ENCODE assay signal across 8 mouse cellular contexts in genomic region chr7:127209851-127210250, GRCm38 (mm10). TPM values are rescaled to one million over a fixed set of nuclear protein-coding genes. Genes with fewer than 3 reads are reported as not detected.
DNase-seq lines count a peak whose midpoint lies in the region; ATAC-seq lines count a peak whose summit lies in the region.

No protein-coding gene starts in this region.

- H3K4me3 ChIP-seq in kidney, embryonic 16.5 days (ENCODE audit: low read length), result no peak overlapping the region
- H3K4me3 ChIP-seq in embryonic facial prominence, embryonic 13.5 days, result no peak overlapping the region
- H3K4me3 ChIP-seq in hindbrain, embryonic 16.5 days (ENCODE audit: low read length), result no peak overlapping the region
- H3K4me3 ChIP-seq in midbrain, embryonic 15.5 days, result no peak overlapping the region

- 77% methylated on average over 5 of the region's 5 CpGs for WGBS in kidney, embryonic 16.5 days
- WGBS in embryonic facial prominence, embryonic 13.5 days, result 81% methylated on average over 5 of the region's 5 CpGs
- 78% methylated on average over 5 of the region's 5 CpGs for WGBS in hindbrain, embryonic 16.5 days
- 81% methylated on average over 5 of the region's 5 CpGs for WGBS in midbrain, embryonic 15.5 days

- peak overlapping the region; percentile 75 for H3K4me2 ChIP-seq in kidney, embryonic 16.5 days (replicated peaks; ENCODE audit: low read depth, low read length)
- H3K4me2 ChIP-seq in embryonic facial prominence, embryonic 13.5 days, result peak overlapping the region; percentile 68
- peak overlapping the region; percentile 87 for H3K4me2 ChIP-seq in hindbrain, embryonic 16.5 days (ENCODE audit: low read length)
- peak overlapping the region; percentile 73 for H3K4me2 ChIP-seq in midbrain, embryonic 15.5 days

- no peaks in the 10 kb centered on the region for H3K27me3 ChIP-seq in kidney, embryonic 16.5 days (ENCODE audit: insufficient read depth, low read length)
- peaks cover 9% of the 10 kb centered on the region; the same call in 1 of the 2 replicates for H3K27me3 ChIP-seq in embryonic facial prominence, embryonic 13.5 days
- no peaks in the 10 kb centered on the region for H3K27me3 ChIP-seq in hindbrain, embryonic 16.5 days (replicated peaks; ENCODE audit: control insufficient read depth, insufficient read depth, low read length)
- 0 out of 2 replicates have a peak, but pooled peaks cover 4% of the 10 kb centered on the region for H3K27me3 ChIP-seq in midbrain, embryonic 15.5 days (replicated peaks)

- no peak overlapping the region for H3K27ac ChIP-seq in kidney, embryonic 16.5 days (ENCODE audit: low read length)
- peak overlapping the region; percentile 90; the same call in 1 of the 2 replicates for H3K27ac ChIP-seq in embryonic facial prominence, embryonic 13.5 days
- H3K27ac ChIP-seq in hindbrain, embryonic 16.5 days (ENCODE audit: low read depth, low read length), result peak overlapping the region; percentile 85; the same call in 1 of the 2 replicates
- peak overlapping the region; percentile 90 for H3K27ac ChIP-seq in midbrain, embryonic 15.5 days

- H3K9ac ChIP-seq in kidney, embryonic 16.5 days (replicated peaks; ENCODE audit: low read length), result no peak overlapping the region
- H3K9ac ChIP-seq in embryonic facial prominence, embryonic 13.5 days, result no peak overlapping the region
- no peak overlapping the region for H3K9ac ChIP-seq in hindbrain, embryonic 16.5 days (ENCODE audit: low read depth, low read length)
- H3K9ac ChIP-seq in midbrain, embryonic 15.5 days, result peak overlapping the region; percentile 33; the same call in 1 of the 2 replicates

- H3K4me1 ChIP-seq in kidney, embryonic 16.5 days (ENCODE audit: insufficient read depth, low read length), result peaks cover 19% of the 10 kb centered on the region
- H3K4me1 ChIP-seq in embryonic facial prominence, embryonic 13.5 days, result peaks cover 23% of the 10 kb centered on the region
- peaks cover 25% of the 10 kb centered on the region for H3K4me1 ChIP-seq in hindbrain, embryonic 16.5 days (ENCODE audit: control insufficient read depth, insufficient read depth, low read depth, low read length)
- peaks cover 40% of the 10 kb centered on the region for H3K4me1 ChIP-seq in midbrain, embryonic 15.5 days

- no peak for DNase-seq in kidney, postnatal 14 days
- no peak for DNase-seq in MN1 (ENCODE audit: low spot score)
- no peak for DNase-seq in retina, embryonic 14.5 days (ENCODE audit: low spot score)
- DNase-seq in cerebellum, postnatal 10 days, result no peak

- no peaks in the 10 kb centered on the region for H3K36me3 ChIP-seq in kidney, embryonic 16.5 days (ENCODE audit: insufficient read depth, low read length)
- peaks cover 6% of the 10 kb centered on the region for H3K36me3 ChIP-seq in embryonic facial prominence, embryonic 13.5 days
- H3K36me3 ChIP-seq in hindbrain, embryonic 16.5 days (ENCODE audit: control insufficient read depth, insufficient read depth, low read length), result no peaks in the 10 kb centered on the region
- H3K36me3 ChIP-seq in midbrain, embryonic 15.5 days (replicated peaks), result no peaks in the 10 kb centered on the region

- no peaks in the 10 kb centered on the region for H3K9me3 ChIP-seq in kidney, embryonic 16.5 days (ENCODE audit: low read length)
- no peaks in the 10 kb centered on the region for H3K9me3 ChIP-seq in embryonic facial prominence, embryonic 13.5 days
- no peaks in the 10 kb centered on the region for H3K9me3 ChIP-seq in hindbrain, embryonic 16.5 days (ENCODE audit: control insufficient read depth, low read length)
- no peaks in the 10 kb centered on the region for H3K9me3 ChIP-seq in midbrain, embryonic 15.5 days

- no peak for ATAC-seq in kidney, embryonic 16.5 days (ENCODE audit: low FRiP score, low TSS enrichment)
- ATAC-seq in embryonic facial prominence, embryonic 13.5 days (ENCODE audit: insufficient number of reproducible peaks, insufficient read depth, low FRiP score, low TSS enrichment, low read depth), result no peak
- ATAC-seq in hindbrain, embryonic 16.5 days, result no peak
- no peak for ATAC-seq in midbrain, embryonic 15.5 days (replicated peaks)

RNA-seq across cellular contexts. Expression of gene Mylpf, which starts 1.2 kb away (rescaled TPM):
- 26.7 and 28.8 TPM in 2 replicates for polyA plus RNA-seq in kidney, embryonic 16.5 days (2015; fragmentation: Nextera tagmentation; extraction: Ambion mirVana)
- polyA plus RNA-seq in embryonic facial prominence, embryonic 13.5 days (2015; fragmentation: Nextera tagmentation; extraction: Ambion mirVana), result 34.1 and 41.1 TPM in 2 replicates
- 3.5 and 47.0 TPM in 2 replicates for polyA plus RNA-seq in hindbrain, embryonic 16.5 days (2015; fragmentation: Nextera tagmentation; extraction: Ambion mirVana)
- polyA plus RNA-seq in midbrain, embryonic 15.5 days (2015; fragmentation: Nextera tagmentation; extraction: Ambion mirVana), result 3.9 and 5.0 TPM in 2 replicates

RNA-seq across cellular contexts. Expression of gene Tbc1d10b, which starts 1.6 kb away (rescaled TPM):
- polyA plus RNA-seq in kidney, embryonic 16.5 days (2015; fragmentation: Nextera tagmentation; extraction: Ambion mirVana), result 23.2 and 25.8 TPM in 2 replicates
- 30.4 and 32.0 TPM in 2 replicates for polyA plus RNA-seq in embryonic facial prominence, embryonic 13.5 days (2015; fragmentation: Nextera tagmentation; extraction: Ambion mirVana)
- 27.0 and 29.1 TPM in 2 replicates for polyA plus RNA-seq in hindbrain, embryonic 16.5 days (2015; fragmentation: Nextera tagmentation; extraction: Ambion mirVana)
- polyA plus RNA-seq in midbrain, embryonic 15.5 days (2015; fragmentation: Nextera tagmentation; extraction: Ambion mirVana), result 39.6 and 44.8 TPM in 2 replicates

RNA-seq across cellular contexts. Expression of gene Cd2bp2, which starts 14.0 kb away (rescaled TPM):
- polyA plus RNA-seq in kidney, embryonic 16.5 days (2015; fragmentation: Nextera tagmentation; extraction: Ambion mirVana), result 66.9 and 68.7 TPM in 2 replicates
- 68.3 and 73.3 TPM in 2 replicates for polyA plus RNA-seq in embryonic facial prominence, embryonic 13.5 days (2015; fragmentation: Nextera tagmentation; extraction: Ambion mirVana)
- 70.4 and 72.7 TPM in 2 replicates for polyA plus RNA-seq in hindbrain, embryonic 16.5 days (2015; fragmentation: Nextera tagmentation; extraction: Ambion mirVana)
- polyA plus RNA-seq in midbrain, embryonic 15.5 days (2015; fragmentation: Nextera tagmentation; extraction: Ambion mirVana), result 82.1 and 82.6 TPM in 2 replicates

RNA-seq across cellular contexts. Expression of gene Zfp553, which starts 23.0 kb away (rescaled TPM):
- polyA plus RNA-seq in kidney, embryonic 16.5 days (2015; fragmentation: Nextera tagmentation; extraction: Ambion mirVana), result 45.2 and 46.0 TPM in 2 replicates
- polyA plus RNA-seq in embryonic facial prominence, embryonic 13.5 days (2015; fragmentation: Nextera tagmentation; extraction: Ambion mirVana), result 53.7 and 55.0 TPM in 2 replicates
- 42.7 and 49.1 TPM in 2 replicates for polyA plus RNA-seq in hindbrain, embryonic 16.5 days (2015; fragmentation: Nextera tagmentation; extraction: Ambion mirVana)
- polyA plus RNA-seq in midbrain, embryonic 15.5 days (2015; fragmentation: Nextera tagmentation; extraction: Ambion mirVana), result 63.7 and 64.1 TPM in 2 replicates

RNA-seq across cellular contexts. Expression of gene Sept1, which starts 23.1 kb away (rescaled TPM):
- polyA plus RNA-seq in kidney, embryonic 16.5 days (2015; fragmentation: Nextera tagmentation; extraction: Ambion mirVana), result 18.6 and 26.6 TPM in 2 replicates
- 26.9 and 29.6 TPM in 2 replicates for polyA plus RNA-seq in embryonic facial prominence, embryonic 13.5 days (2015; fragmentation: Nextera tagmentation; extraction: Ambion mirVana)
- 12.1 and 12.3 TPM in 2 replicates for polyA plus RNA-seq in hindbrain, embryonic 16.5 days (2015; fragmentation: Nextera tagmentation; extraction: Ambion mirVana)
- polyA plus RNA-seq in midbrain, embryonic 15.5 days (2015; fragmentation: Nextera tagmentation; extraction: Ambion mirVana), result 17.0 and 18.2 TPM in 2 replicates
